Mouse (Mus musculus) kidney, postnatal 25 days (tissue): ENCODE results near the gene Efcab1.
A peak's percentile ranks its signal among the peaks of the same experiment; 100 is the strongest.
"Not testable (repeated sequence)": the region's sequence is repeated elsewhere in the genome, so short reads cannot be mapped to it uniquely, and the experiment has no call there.

Experiments
- DNase-seq, 2 experiments: peaks; one replicate each; pipeline ENCODE4 v3.0.0; 2021; ENCODE audit warnings: mixed read lengths in 2 of 2

Gene Efcab1

DNA sequence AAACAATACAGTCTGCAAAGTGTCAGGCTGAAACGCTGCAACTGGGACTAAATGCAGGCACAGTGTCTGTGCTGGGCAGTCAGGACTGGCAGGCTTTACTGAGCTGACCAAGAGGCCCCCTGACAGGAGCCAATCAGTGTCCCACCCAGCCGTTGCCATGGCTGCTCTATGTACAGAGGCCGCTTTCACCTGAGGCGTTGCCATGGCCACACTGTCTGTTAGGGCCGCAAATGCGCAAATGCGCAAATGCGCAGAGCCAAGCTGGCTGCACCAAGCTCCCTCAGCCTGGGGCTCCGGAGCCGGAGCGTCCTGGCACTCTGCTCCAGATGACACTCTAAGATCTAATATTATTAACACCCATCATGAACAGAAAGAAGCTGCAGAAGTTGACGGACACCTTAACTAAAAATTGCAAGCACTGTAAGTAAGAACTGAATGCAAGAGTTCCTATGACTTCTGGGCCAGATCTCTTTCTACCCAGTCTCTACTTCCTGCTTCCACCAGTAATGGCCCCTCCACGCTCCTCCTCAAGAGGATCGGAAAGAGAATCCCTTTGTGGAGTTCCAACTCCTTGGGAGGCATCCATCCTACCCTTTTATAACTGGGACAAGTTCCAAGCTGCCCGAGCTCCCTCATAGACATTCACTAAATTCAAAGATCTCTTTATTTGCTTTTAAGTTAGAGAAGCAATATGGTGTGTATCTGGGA, at the start of gene Efcab1:
Efcab1 (plus strand) TSS at position 214 of the 708 bp plus-strand sequence.
- no peak for DNase-seq

- DNase-seq: no peak
These were observed 47.0 kb upstream of the Efcab1 start for GRCm38 (mm10) chr16:14859443-14859842.

DNA sequence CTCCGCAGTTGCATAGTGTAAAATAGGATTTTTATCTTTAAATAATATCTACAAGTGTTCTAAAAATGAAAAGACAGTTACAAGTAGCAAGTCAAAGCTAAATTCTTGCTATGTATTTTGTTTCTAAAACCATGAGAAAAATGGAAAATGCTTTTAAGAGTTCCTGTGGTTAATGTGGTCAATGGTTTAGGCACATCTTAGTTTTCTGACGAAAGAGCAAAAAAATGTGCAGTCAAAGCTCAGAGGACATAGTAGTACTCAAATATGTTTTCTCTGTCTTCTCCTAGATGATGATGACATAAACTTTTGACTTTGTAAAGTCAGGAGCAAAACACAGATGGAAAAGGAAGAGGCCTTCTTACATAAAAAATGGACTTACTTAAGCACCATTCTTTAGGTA, 21.5 kb upstream of the Efcab1 start:
- DNase-seq: no peak

DNA sequence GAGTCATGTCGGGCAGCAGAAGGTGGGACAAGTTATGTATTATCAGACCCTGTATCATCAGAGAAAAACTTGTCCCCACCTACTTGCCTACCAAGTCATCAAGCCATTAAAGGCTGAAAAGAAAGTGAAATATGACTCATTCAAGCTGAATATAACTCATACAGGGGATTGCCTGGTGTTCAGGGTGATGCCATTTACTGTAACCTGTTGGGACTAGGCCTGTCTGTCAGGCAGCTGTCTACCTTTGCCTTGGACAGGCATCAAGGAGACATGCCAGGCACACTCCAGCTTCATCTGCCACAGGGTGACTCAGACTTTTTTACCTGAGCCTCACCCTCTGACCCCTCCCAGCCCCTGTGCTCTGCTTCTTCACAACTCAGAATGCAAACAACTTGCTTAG, 21.0 kb upstream of the Efcab1 start:
- DNase-seq: no peak

DNA sequence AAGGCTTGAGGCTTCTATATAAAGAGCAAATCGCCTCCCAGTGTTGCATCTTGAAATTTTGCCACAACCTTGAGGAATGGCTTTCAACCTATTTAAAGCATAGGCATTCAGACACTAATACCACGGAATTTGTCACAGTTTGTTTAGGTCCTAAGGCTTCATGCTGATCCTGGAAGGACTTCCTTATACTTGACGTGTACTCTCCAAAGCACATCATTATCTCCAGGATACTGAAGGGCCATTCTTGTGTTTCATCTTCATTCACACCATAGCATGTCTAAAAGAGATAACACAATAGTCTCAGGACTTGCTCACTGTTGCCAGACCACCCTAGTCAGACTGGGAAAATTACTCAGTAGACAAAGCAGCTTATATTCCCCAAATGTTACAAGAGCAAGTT, 13.9 kb upstream of the Efcab1 start:
- no peak for DNase-seq

GRCm38 (mm10) chr16:14893864-14894263, 12.5 kb upstream of the Efcab1 start:
- DNase-seq: no peak

DNA sequence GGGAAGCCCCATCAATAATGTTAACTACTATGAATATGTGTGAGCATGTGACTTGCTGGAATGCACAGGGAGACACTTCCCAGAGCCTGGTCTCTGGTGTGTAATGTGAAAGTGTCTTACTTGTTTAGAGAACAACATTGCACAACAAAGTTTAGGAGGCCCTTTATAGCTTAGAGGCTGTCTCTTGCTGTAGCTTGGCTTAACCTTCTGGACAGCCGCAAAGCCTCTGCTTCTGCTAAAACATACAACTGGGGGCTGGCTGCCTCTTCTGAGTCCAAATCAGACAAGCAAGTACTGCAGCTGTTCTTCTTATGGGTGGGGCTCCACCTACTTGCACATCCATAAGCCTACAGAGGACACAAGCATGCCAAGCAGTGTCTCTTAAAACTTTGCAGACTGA, 11.7 kb upstream of the Efcab1 start:
- DNase-seq: no peak

GRCm38 (mm10) chr16:14895543-14895942, 10.9 kb upstream of the Efcab1 start:
- DNase-seq: no peak

DNA sequence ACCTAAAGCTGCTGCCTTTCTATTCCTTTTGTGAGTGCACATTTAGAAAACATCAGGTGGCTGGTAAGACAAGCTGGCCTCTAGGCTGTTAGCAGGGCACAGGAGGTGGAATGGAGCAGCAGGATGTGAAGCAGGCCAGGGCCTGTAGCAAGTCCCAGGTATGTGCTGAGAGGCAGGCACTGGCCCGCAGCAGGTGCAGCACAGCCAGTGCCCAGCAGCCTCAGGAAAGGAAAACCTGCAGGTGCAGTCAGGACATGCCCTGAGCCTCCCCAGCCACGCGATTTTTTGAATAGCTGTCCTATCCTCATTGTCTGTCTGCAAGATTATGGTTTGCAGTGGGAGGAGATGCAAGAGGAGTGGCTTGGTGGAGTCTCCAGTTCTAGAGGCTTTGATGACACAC, 24.3 kb downstream of the Efcab1 start:
- DNase-seq: not testable (repeated sequence)

- DNase-seq: peak in 1 of 2 experiments; percentile 37
These were observed 30.2 kb downstream of the Efcab1 start for GRCm38 (mm10) chr16:14936478-14937166.

DNA sequence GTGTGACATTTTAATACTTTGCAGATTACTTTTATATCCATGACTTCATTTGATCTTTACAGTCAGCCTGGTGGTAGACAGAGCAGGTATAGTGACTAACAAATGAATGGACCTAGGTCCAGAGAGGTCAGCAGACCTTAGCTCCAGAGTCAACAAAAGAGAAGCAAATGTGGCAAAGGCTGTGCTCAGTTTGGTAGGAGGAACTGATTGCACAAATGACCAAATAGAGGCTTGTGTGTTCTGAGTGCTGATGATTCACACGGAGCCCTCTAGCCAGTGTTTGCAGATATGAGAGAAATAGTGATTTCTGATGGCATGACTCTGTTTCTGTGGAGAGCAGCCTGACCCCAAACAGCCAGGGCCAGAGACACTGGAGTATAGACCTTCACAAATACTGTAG, 33.1 kb downstream of the Efcab1 start:
- DNase-seq: no peak

DNA sequence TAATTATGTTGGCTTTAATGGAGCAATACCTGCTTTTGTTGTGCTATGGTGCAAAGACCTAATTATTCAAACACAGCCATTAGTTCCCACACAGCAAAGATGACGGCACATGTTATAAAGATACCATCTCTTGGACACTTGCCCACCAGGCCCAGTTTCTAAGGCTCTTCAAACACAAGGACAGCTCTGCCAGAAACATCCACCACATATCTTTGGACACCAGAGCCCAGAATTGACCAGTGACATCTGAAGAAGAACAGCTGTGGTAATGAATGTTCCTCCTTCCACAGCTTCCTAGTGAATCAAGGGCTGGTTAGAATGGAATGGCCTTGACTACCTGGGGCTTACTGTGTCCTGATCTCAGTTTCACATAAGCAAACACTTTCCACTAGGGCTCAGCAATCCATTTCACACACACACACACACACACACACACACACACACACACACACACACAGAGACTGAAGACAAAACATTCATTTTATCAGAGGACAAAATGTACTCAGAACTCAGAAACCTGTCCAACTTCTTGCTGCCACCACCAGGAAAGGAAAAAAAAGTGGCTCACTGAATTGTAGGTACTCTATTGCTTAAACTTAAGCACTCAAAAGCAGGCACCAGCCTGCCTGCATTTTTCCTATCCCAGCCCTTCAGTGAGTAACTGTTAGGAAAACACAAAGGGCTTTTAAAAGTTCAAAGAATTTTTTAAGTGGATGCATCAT, 33.7 kb downstream of the Efcab1 start:
- DNase-seq: peak in 1 of 2 experiments; percentile 22

- DNase-seq: peak in 1 of 2 experiments; percentile 12
These were observed 34.5 kb downstream of the Efcab1 start for GRCm38 (mm10) chr16:14940898-14941297.

GRCm38 (mm10) chr16:14943530-14943929, 37.1 kb downstream of the Efcab1 start:
- no peak for DNase-seq

- not testable (repeated sequence) for DNase-seq
These were observed 41.2 kb downstream of the Efcab1 start for GRCm38 (mm10) chr16:14947561-14947960.

GRCm38 (mm10) chr16:14951894-14952293, 45.5 kb downstream of the Efcab1 start:
- DNase-seq: no peak

DNA sequence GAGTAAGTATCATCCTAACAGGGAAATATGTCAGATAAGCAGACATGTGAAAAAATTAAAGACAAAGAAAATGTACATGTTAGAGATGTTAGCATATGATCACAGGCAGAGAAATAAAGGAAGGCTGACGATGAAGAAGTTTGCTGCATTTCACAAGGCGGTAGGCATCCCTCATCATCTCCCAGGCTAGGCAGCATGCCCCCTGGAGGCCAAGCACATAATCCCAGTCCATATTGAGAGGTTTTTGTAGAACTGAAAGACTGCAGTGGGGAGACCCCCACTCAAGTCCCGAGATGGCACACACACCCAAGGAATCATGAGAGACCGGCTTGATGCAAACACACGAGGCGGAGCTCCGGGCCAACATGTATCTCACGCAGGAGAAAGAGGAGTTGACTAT, 53.3 kb downstream of the Efcab1 start:
- DNase-seq: no peak

DNA sequence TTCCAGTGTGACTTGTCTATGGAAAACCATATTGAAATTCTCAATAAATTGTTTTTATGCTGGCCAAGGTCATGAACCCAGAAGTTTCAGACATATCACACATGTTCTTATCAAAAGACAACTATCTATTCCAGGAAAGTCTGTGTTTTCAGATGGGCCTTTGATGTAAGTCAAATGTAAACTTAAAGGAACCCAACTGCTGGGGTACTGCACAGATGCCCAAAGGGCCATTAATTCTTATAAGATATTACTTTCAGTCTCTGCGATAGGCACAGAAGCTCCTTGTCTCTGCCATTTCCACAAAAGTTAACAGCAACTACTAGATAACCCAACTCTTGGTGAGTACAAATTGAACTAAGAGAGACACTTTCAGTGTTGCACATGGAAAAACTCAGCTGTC, 67.3 kb downstream of the Efcab1 start:
- DNase-seq: no peak

DNA sequence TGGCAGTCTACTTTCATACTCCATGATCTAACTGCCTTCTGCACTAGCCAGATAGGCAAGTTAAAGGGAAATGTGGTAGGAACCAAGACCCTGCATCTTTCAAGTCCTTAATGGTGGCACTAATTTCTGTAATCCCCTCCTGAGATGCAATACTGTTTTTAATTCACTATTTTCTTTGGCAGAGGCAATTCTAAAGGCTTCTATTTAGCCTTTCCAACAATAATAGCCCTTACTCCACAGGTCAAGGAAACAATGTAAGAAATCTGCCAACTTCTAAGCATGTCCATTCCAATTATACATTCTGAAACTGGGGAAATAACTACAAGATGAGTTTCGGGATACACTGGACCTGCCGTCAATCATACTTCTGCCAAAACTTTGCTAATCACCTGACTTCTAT, 72.8 kb downstream of the Efcab1 start:
- DNase-seq: no peak

GRCm38 (mm10) chr16:14989614-14990268, 83.3 kb downstream of the Efcab1 start:
- peak in 1 of 2 experiments; percentile 2 for DNase-seq

DNA sequence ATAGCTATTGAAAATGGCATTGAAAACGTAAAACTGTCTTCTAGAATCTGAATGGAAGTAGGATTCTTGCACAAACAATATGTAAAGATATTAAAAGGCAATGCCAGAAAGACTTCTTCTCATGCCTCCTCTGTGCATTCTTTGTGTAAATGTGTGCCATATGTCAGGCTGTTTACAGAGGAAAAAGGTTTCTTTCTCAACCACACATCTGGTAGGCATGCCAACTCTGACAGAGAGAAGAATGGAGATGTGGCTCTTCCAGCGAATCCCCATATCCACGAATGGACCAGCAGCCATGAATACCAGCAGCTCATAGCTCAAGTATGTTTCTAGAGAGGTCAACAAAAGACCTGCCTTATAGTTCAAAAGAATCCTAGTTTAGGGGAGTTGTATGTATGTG, 84.6 kb downstream of the Efcab1 start:
- DNase-seq: no peak

DNA sequence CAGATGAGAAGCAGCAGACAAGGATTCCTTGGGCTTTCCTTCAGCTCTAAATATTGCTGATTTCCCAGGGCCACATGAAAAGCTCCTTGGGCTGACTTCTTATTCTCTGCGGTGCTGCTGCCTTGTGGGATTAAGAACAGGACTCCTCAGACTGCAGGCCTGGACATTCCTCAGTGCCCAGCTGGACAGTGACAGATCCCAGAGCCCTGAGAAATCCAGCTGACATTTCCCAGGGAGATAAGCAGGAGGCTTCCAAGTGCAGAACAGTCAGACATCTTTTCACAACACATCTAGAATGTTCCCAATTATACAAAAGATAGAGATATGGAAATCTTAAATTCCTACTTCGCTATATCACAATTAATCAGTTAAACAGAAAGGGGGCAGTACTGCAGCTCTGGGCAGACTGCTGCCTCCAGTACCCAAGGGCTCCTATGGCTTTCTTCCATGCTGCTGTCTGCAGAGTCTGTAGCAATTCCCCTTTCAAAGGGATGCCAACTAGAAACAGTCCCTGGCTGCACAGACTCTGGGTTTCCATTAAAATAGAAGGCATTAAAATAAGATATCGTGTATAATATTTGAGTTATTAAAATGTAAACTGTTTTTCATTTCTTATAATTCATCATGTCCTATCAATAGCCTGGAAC, 86.2 kb downstream of the Efcab1 start:
- no peak for DNase-seq

DNA sequence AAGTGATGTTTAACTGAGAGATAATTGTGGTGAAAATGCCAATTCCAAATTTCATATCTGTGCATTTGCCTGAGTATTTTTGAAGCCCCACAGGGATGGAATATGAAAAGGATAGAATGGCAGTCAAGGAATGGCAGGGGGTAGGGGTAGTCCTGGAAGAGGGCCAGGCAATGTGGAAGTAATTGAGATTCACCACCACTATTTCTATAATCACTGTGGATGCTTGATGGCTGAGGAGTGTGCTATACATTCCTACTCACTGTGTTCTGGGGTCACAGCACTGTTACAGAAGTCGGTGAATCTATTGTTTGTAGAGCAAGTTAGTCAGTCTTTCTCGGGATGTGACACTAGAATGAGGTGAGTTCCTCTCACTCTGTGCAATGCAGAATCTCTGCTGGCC, 108.3 kb downstream of the Efcab1 start:
- DNase-seq: no peak
